Mouse (Mus musculus) forebrain, postnatal 0 days (tissue): ENCODE data around the gene Krt4. TPM values are rescaled to one million over a fixed set of nuclear protein-coding genes. Genes with fewer than 3 reads are reported as not detected.

Experiments
- ATAC-seq: fragments of 200-750 bp; cut with Nextera tagmentation; 2 replicates; pipeline ENCODE4 v1.8.0; 2017; ENCODE audit warnings: mild to moderate bottlenecking, moderate library complexity
- DNase-seq: peaks from one replicate; pipeline ENCODE4 v3.0.0-alpha.2; 2015
- H3K27ac ChIP-seq: fragments of 300-500 bp; sonication (generic); 2 replicates; pipeline ENCODE4 v1.5.1; 2014; ENCODE audit warnings: low read depth, mild to moderate bottlenecking, antibody characterized with exemption, low read length, moderate library complexity, mixed read lengths
- H3K27me3 ChIP-seq: fragments of 300-500 bp; sonication (generic); 2 replicates; pipeline ENCODE4 v1.6.1; 2014; ENCODE audit warnings: mild to moderate bottlenecking, low read length, mixed read lengths; ENCODE audit not compliant: insufficient read depth
- H3K36me3 ChIP-seq: fragments of 300-500 bp; sonication (generic); 2 replicates; pipeline ENCODE4 v1.6.1; 2014; ENCODE audit warnings: mild to moderate bottlenecking, moderate library complexity; ENCODE audit not compliant: insufficient read depth
- H3K4me1 ChIP-seq: fragments of 300-500 bp; sonication (generic); 2 replicates; pipeline ENCODE4 v1.6.1; 2014; ENCODE audit warnings: antibody characterized with exemption; ENCODE audit not compliant: insufficient read depth
- H3K4me2 ChIP-seq: fragments of 300-500 bp; sonication (generic); 2 replicates; pipeline ENCODE4 v1.6.1; 2014; ENCODE audit warnings: low read depth, mild to moderate bottlenecking, moderate library complexity
- H3K4me3 ChIP-seq: fragments of 300-500 bp; sonication (generic); 2 replicates; pipeline ENCODE4 v1.5.1; 2014; ENCODE audit warnings: low read depth, low read length, mixed read lengths
- H3K9ac ChIP-seq: fragments of 300-500 bp; sonication (generic); 2 replicates; pipeline ENCODE4 v1.6.1; 2014; ENCODE audit warnings: mild to moderate bottlenecking
- H3K9me3 ChIP-seq: fragments of 300-500 bp; sonication (generic); 2 replicates; pipeline ENCODE4 v1.6.1; 2016; ENCODE audit warnings: low read length
- CTCF ChIP-seq: sonication (generic); IDR thresholded peaks from 2 replicates; pipeline ENCODE4 v1.5.1; 2016; ENCODE audit warnings: antibody characterized with exemption, control low read depth, low read depth
- WGBS: fragments of 180-500 bp; shearing (Covaris S2); extraction: QIAGEN DNeasy Blood & Tissue Kit; methylation state at CpG from one replicate; pipeline ENCODE4 v1.1.7; 2014; 5-methylcytosine and 5-hydroxymethylcytosine counted together
- microRNA-seq, 2 experiments: library from miRNA; unstranded; fragments of <30 nt; microRNA quantifications; one replicate each; pipeline ENCODE4; 2016
- polyA plus RNA-seq: library from polyadenylated mRNA; unstranded; fragments of >200 nt; fragmentation: Nextera tagmentation; extraction: Ambion mirVana; gene quantifications from 2 replicates; pipeline ENCODE4 v1.2.1, GENCODE M21; 2015
- total RNA-seq: library from RNA; depleted of rRNA; stranded (reverse); fragments of >200 nt; gene quantifications from 2 replicates; pipeline ENCODE4 v1.2.3, GENCODE M21; 2014; rRNA removed

The Krt4 gene
- total and polyA plus RNA-seq, 2 experiments from 2014 or later = not detected

DNA sequence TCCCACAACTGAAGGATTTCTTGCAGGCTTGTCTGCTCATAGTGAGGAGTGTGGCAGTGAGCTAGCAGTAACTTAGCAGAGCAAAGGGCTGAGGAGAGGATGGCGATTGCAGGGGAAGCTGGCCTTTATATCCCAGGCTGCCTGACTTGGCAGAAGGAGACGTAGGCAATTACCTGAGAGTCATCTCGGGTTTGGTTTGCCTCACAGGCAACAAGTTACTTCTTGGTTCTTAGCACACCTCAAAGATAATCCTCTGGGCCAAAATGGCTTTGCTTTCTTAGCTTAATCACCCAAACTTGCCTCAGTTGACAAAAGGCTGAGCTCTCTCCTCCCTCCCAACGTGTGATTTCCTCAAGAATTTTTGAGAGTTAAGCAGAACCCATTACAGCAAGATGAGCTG lies 31.7 kb downstream of the Krt4 start, which contains the start of gene Krt76:
Gene Krt76, minus strand, starts transcription at position 101 of the 400 bp plus-strand sequence.
- no peak for TF ChIP-seq CTCF
- no peak for DNase-seq
- WGBS = 55% methylated on average over 4 of the region's 4 CpGs
- no peak within 1 kb of the TSS for H3K27ac ChIP-seq
- no peaks in the 10 kb centered on the region for H3K4me1 ChIP-seq
- no peak within 1 kb of the TSS for H3K9ac ChIP-seq
- no peaks in the 10 kb centered on the region for H3K36me3 ChIP-seq
- H3K4me3 ChIP-seq = no peak within 1 kb of the TSS
- no peaks in the 10 kb centered on the region for H3K9me3 ChIP-seq
- H3K27me3 ChIP-seq = no peaks in the 10 kb centered on the region
- no peak within 1 kb of the TSS for H3K4me2 ChIP-seq
- no peak for ATAC-seq

DNA sequence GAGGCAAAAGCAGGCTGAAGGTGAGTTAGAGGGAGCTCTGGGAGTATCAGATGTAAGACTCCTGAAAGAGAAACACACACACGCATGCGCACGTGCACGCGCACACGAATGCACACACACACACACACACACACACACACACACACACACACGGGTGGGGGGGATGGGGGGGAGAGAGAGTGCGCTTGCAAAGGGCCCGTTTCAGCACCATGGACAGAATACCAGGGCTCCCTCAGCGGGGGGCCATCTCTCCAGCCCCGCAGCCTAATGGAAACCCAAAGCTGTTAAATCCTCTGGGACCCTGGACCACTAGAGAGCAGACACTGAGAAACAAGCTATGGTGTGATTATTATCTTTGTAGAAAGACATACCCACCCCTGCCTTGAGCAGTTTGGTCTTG lies 44.8 kb downstream of the Krt4 start:
- 23% methylated on average over 11 of the region's 11 CpGs for WGBS
- DNase-seq = no peak
- H3K36me3 ChIP-seq = no peaks in the 10 kb centered on the region

DNA sequence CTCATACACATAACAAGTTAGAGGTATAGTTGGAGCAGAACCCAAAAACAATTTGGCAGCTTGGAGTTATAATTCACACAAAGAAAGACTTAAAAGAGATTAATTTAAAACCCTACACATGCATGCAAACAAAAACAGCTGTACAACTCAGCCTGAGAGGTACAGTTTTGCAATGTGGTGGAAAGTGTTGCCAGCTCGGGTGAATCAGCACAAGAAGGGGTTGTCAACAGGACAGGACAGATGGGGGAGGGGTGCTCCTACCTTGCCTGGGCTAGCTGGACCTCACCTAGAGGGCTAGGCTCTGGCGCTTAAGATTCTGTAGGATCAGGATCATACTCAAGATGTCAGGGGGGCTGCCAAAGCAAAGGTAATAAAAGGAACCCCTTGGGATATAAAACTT lies 46.5 kb downstream of the Krt4 start:
- Histone ChIP-seq H3K27ac (no peak overlapping the region), H3K4me3 (no peak overlapping the region), H3K4me2 (no peak overlapping the region), H3K27me3 (no peaks in the 10 kb centered on the region), H3K9ac (no peak overlapping the region), H3K4me1 (no peaks in the 10 kb centered on the region), H3K9me3 (no peaks in the 10 kb centered on the region), H3K36me3 (no peaks in the 10 kb centered on the region)
- no peak for TF ChIP-seq CTCF
- 79% methylated on average over 2 of the region's 2 CpGs for WGBS
- ATAC-seq = no peak
- DNase-seq = no peak

More for the DNA sequence above, 44.8 kb downstream of the Krt4 start:
- Histone ChIP-seq H3K27ac (no peak overlapping the region), H3K27me3 (no peaks in the 10 kb centered on the region), H3K9ac (no peak overlapping the region), H3K4me2 (peak overlapping the region; percentile 4; the same call in 1 of the 2 replicates), H3K9me3 (no peaks in the 10 kb centered on the region), H3K4me3 (no peak overlapping the region), H3K4me1 (no peaks in the 10 kb centered on the region)
- TF ChIP-seq CTCF = no peak
- no peak for ATAC-seq

DNA sequence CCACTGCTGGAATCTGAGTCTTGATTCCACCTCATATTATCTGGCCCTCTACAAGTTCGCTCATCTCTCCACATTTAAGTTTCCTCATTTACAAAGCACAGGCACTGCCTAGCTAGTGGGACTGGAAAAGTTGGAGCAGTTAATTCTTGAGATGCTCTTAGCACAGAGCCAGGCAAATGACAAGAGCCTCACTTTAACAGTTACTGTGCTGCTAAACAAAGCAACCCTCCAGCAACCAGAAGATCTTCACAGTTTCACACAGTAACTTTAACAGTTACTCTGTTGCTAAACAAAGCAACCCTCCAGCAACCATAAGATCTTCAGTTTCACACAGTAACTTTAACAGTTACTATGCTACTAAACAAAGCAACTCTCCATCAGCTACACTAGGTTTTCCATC lies 50.2 kb downstream of the Krt4 start:
- WGBS = 87% methylated on average over 1 of the region's 1 CpGs
- Histone ChIP-seq H3K9ac (no peak overlapping the region), H3K4me3 (no peak overlapping the region), H3K4me1 (peaks cover 5% of the 10 kb centered on the region; the same call in 1 of the 2 replicates), H3K27ac (no peak overlapping the region), H3K9me3 (no peaks in the 10 kb centered on the region), H3K36me3 (no peaks in the 10 kb centered on the region), H3K27me3 (no peaks in the 10 kb centered on the region), H3K4me2 (no peak overlapping the region)
- DNase-seq (no peak), ATAC-seq (no peak)
- TF ChIP-seq CTCF = no peak

DNA sequence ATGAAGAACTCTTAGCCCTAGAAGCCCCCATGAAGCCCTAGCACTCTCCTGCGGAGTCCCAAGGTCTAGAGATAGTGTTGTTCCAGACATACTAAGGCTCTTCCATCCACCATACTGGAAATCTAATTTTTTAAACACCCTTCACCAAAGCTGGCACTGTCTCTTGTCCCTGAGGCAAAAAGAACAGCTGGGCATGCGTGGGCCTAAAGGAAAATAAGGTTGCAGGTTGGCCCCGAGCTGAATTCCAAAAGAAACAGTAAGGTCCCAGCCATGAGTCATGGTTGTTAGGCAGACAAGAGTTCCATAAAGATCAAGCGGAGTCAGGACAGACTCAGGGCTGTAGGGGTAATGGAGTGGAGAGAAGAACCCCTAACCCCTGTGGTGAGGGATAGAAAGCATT lies 51.3 kb downstream of the Krt4 start:
- no peaks in the 10 kb centered on the region for H3K9me3 ChIP-seq
- ATAC-seq = no peak
- H3K27me3 ChIP-seq = no peaks in the 10 kb centered on the region
- peaks cover 9% of the 10 kb centered on the region; the same call in 1 of the 2 replicates for H3K4me1 ChIP-seq
- H3K9ac ChIP-seq = no peak overlapping the region
- DNase-seq = no peak
- no peak overlapping the region for H3K4me2 ChIP-seq
- no peak overlapping the region for H3K4me3 ChIP-seq
- H3K27ac ChIP-seq = no peak overlapping the region
- H3K36me3 ChIP-seq = no peaks in the 10 kb centered on the region
- WGBS = 60% methylated on average over 4 of the region's 4 CpGs
- no peak for TF ChIP-seq CTCF

DNA sequence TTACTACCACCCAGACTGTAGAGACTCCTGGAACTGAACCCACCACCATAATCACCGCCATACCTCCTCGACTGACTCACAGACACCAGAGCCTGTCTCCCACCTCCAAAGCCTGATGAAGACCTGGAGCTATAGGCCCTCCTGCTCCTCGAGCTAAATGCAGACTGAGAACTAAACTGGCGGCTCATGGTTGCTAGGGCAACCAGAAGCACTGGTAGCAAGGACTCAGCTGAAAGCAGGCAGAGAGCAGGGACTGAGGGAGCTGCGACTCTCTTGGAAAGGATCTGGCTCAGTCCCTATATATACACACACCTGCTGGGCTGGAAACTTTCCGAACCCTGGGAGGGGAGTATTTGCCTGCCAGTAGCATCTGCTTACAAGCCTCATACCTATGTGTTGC lies 55.1 kb downstream of the Krt4 start, which contains the start of gene Krt77:
Gene Krt77, minus strand, starts transcription at position 275 of the 400 bp plus-strand sequence.
- no peaks in the 10 kb centered on the region; the same call in 1 of the 2 replicates for H3K27me3 ChIP-seq
- ATAC-seq = peak; percentile 94
- H3K27ac ChIP-seq = peak within 1 kb of the TSS; percentile 62
- H3K4me2 ChIP-seq = no peak within 1 kb of the TSS
- H3K4me3 ChIP-seq = no peak within 1 kb of the TSS
- peak; percentile 80 for DNase-seq
- no peak for TF ChIP-seq CTCF
- no peaks in the 10 kb centered on the region for H3K36me3 ChIP-seq
- no peak within 1 kb of the TSS for H3K9ac ChIP-seq
- H3K9me3 ChIP-seq = no peaks in the 10 kb centered on the region
- peaks cover 9% of the 10 kb centered on the region; the same call in 1 of the 2 replicates for H3K4me1 ChIP-seq
- 21% methylated on average over 6 of the region's 6 CpGs for WGBS

Small RNA genes lying within 50 kb of the gene (microRNA-seq; reads per million reads assigned to microRNA genes)
- 0 reads per million in 2 experiments for gene Gm44356

Other genes with a start within 250 kb of the Krt4 start
- not detected in 2 replicates for gene Krt6b, start 244.4 kb downstream of the Krt4 start, total RNA-seq
- gene Krt6b, start 244.4 kb downstream of the Krt4 start, polyA plus RNA-seq = not detected in 2 replicates
- not detected in 2 replicates for gene Krt6a, start 230.4 kb downstream of the Krt4 start, total RNA-seq
- not detected in 2 replicates for gene Krt6a, start 230.4 kb downstream of the Krt4 start, polyA plus RNA-seq
- not detected in 2 replicates for gene Krt5, start 211.8 kb downstream of the Krt4 start, total RNA-seq
- gene Krt5, start 211.8 kb downstream of the Krt4 start, polyA plus RNA-seq = not detected in 2 replicates
- gene Krt71, start 181.6 kb downstream of the Krt4 start, total RNA-seq = 0.08 and 0.43 TPM in 2 replicates
- gene Krt71, start 181.6 kb downstream of the Krt4 start, polyA plus RNA-seq = not detected in 2 replicates
- not detected in 2 replicates for gene Krt72, start 138.3 kb downstream of the Krt4 start, total RNA-seq
- not detected in 2 replicates for gene Krt72, start 138.3 kb downstream of the Krt4 start, polyA plus RNA-seq
- gene Krt73, start 122.4 kb downstream of the Krt4 start, total RNA-seq = 0.24 and 0.38 TPM in 2 replicates
- 0.54 and 0.69 TPM in 2 replicates for gene Krt73, start 122.4 kb downstream of the Krt4 start, polyA plus RNA-seq
- 0.15 and 0.29 TPM in 2 replicates for gene Krt2, start 106.6 kb downstream of the Krt4 start, total RNA-seq
- 0.05 and 0.11 TPM in 2 replicates for gene Krt2, start 106.6 kb downstream of the Krt4 start, polyA plus RNA-seq
- gene Krt1, start 73.9 kb downstream of the Krt4 start, total RNA-seq = 9.2 and 12.3 TPM in 2 replicates
- 18.1 and 20.9 TPM in 2 replicates for gene Krt1, start 73.9 kb downstream of the Krt4 start, polyA plus RNA-seq
- gene Krt77, start 55.0 kb downstream of the Krt4 start, total RNA-seq = 3.7 and 7.7 TPM in 2 replicates
- gene Krt77, start 55.0 kb downstream of the Krt4 start, polyA plus RNA-seq = 1.5 and 2.1 TPM in 2 replicates
- gene Krt76, start 31.8 kb downstream of the Krt4 start, total RNA-seq = not detected in 2 replicates
- gene Krt76, start 31.8 kb downstream of the Krt4 start, polyA plus RNA-seq = not detected in 2 replicates
- 0.14 and 0.31 TPM in 2 replicates for gene Krt79, start 15.6 kb upstream of the Krt4 start, total RNA-seq
- gene Krt79, start 15.6 kb upstream of the Krt4 start, polyA plus RNA-seq = 0.34 and 0.44 TPM in 2 replicates
- gene Krt78, start 29.6 kb upstream of the Krt4 start, total RNA-seq = not detected in 2 replicates
- gene Krt78, start 29.6 kb upstream of the Krt4 start, polyA plus RNA-seq = not detected in 2 replicates
- gene Krt8, start 79.7 kb upstream of the Krt4 start, total RNA-seq = 1.5 and 2.2 TPM in 2 replicates
- gene Krt8, start 79.7 kb upstream of the Krt4 start, polyA plus RNA-seq = 3.1 and 3.9 TPM in 2 replicates
- 3.4 and 4.3 TPM in 2 replicates for gene Krt18, start 103.4 kb upstream of the Krt4 start, total RNA-seq
- 7.0 and 9.5 TPM in 2 replicates for gene Krt18, start 103.4 kb upstream of the Krt4 start, polyA plus RNA-seq
- gene Eif4b, start 149.0 kb upstream of the Krt4 start, total RNA-seq = 187 and 194 TPM in 2 replicates
- gene Eif4b, start 149.0 kb upstream of the Krt4 start, polyA plus RNA-seq = 69.7 and 72.8 TPM in 2 replicates
- gene Tns2, start 175.7 kb upstream of the Krt4 start, total RNA-seq = 7.0 and 8.4 TPM in 2 replicates
- gene Tns2, start 175.7 kb upstream of the Krt4 start, polyA plus RNA-seq = 2.8 and 5.0 TPM in 2 replicates
- gene Spryd3, start 211.5 kb upstream of the Krt4 start, total RNA-seq = 90.6 and 110 TPM in 2 replicates
- 76.5 and 95.6 TPM in 2 replicates for gene Spryd3, start 211.5 kb upstream of the Krt4 start, polyA plus RNA-seq
- gene Igfbp6, start 219.6 kb upstream of the Krt4 start, total RNA-seq = 11.4 and 12.2 TPM in 2 replicates
- 8.1 and 10.3 TPM in 2 replicates for gene Igfbp6, start 219.6 kb upstream of the Krt4 start, polyA plus RNA-seq
- 0.10 TPM in 1 of 2 replicates, not detected in the other for gene Soat2, start 225.8 kb upstream of the Krt4 start, total RNA-seq
- 0.12 TPM in 1 of 2 replicates, not detected in the other for gene Soat2, start 225.8 kb upstream of the Krt4 start, polyA plus RNA-seq